In the genomic region with DNA sequence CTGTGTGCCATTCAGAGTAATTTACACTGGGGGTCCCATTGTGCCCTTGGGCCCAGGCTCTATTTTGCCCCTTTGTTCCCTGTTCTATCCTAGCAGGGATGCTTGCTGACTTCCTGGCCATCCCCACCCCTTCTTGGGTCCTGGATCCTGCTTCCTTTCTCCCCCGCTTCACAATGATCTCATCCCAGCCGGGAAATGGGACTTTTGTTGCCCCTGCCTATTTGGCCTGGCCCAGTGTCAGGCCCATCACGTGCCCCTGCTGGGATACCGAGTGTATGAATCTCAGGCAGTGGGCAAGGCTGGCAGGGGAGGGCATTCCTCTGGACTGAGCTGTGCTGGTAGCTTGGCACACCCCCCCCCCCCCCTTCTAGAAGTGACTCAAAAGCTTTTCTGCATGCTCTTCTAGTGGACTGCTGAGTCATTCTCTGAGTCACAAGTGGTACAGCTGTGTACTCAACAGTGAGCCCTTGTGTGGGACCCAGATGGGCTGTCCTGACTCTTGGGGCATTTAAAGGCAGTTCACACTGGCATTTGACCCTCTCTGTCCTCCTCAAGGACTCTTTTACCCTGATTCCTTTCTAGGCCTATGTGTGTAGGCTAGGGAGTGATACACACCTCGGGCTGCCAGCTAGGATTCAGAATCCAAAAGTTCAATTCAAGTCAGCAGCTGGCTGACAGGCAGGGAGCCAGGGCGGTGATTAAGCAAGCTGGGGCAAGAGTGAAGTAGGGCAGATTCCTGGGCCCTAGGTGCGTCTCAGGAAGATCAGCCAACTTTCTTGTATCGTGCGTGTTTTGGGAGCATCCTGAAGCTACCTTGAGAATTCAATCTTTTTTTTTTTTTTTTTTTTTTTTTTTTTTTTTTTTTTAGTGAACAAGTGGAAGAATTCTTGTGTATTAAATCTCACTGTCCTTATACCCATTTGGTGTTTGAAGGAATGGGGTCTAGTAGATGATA, we compare ENCODE assay signal across 8 mouse cellular contexts.
A peak's percentile ranks its signal among the peaks of the same experiment; 100 is the strongest.
DNase-seq lines count a peak whose midpoint lies in the region; ATAC-seq and TF ChIP-seq lines count a peak whose summit lies in the region.

No protein-coding gene starts in this region.

- no peak for TF ChIP-seq CTCF in bone marrow macrophage, adult 2 months (IDR thresholded peaks at IDR 0.05; ENCODE audit: low read depth, low read length)

- H3K9ac ChIP-seq in hindbrain, embryonic 15.5 days = no peak overlapping the region
- no peak overlapping the region for H3K9ac ChIP-seq in forebrain, embryonic 14.5 days (ENCODE audit: low read length)

- no peaks in the 10 kb centered on the region for H3K9me3 ChIP-seq in hindbrain, embryonic 15.5 days
- no peaks in the 10 kb centered on the region for H3K9me3 ChIP-seq in hindbrain, embryonic 10.5 days
- no peaks in the 10 kb centered on the region for H3K9me3 ChIP-seq in forebrain, embryonic 14.5 days (replicated peaks; ENCODE audit: control insufficient read depth, low read length)

- peak; percentile 88 for ATAC-seq in hindbrain, embryonic 15.5 days (ENCODE audit: low FRiP score, low read depth)
- ATAC-seq in forebrain, embryonic 14.5 days = peak; percentile 48

- no peak overlapping the region for H3K27ac ChIP-seq in hindbrain, embryonic 15.5 days (replicated peaks)
- no peak overlapping the region for H3K27ac ChIP-seq in hindbrain, embryonic 10.5 days
- peak overlapping the region; percentile 9; the same call in 1 of the 2 replicates for H3K27ac ChIP-seq in bone marrow macrophage, adult 2 months (ENCODE audit: insufficient read depth, low read depth, low read length)
- no peak overlapping the region for H3K27ac ChIP-seq in forebrain, embryonic 14.5 days (ENCODE audit: low read depth, low read length)

- WGBS in hindbrain, embryonic 15.5 days = 57% methylated on average over 9 of the region's 9 CpGs
- WGBS in hindbrain, embryonic 10.5 days = 73% methylated on average over 9 of the region's 9 CpGs
- 70% methylated on average over 9 of the region's 9 CpGs for WGBS in forebrain, embryonic 14.5 days

- H3K4me1 ChIP-seq in hindbrain, embryonic 15.5 days (replicated peaks) = peaks cover 4% of the 10 kb centered on the region; the same call in 1 of the 2 replicates
- peaks cover 5% of the 10 kb centered on the region for H3K4me1 ChIP-seq in hindbrain, embryonic 10.5 days (replicated peaks)
- H3K4me1 ChIP-seq in bone marrow macrophage, adult 2 months (ENCODE audit: control insufficient read depth, insufficient read depth, low read length) = peaks cover 21% of the 10 kb centered on the region
- no peaks in the 10 kb centered on the region for H3K4me1 ChIP-seq in forebrain, embryonic 14.5 days (ENCODE audit: control insufficient read depth, insufficient read depth, low read length)

- TF ChIP-seq POLR2A in bone marrow macrophage, adult 2 months (IDR thresholded peaks at IDR 0.05; ENCODE audit: borderline replicate concordance, low read depth, low read length) = no peak

- no peak overlapping the region for H3K4me2 ChIP-seq in hindbrain, embryonic 15.5 days
- H3K4me2 ChIP-seq in forebrain, embryonic 14.5 days (ENCODE audit: low read length) = no peak overlapping the region

- H3K36me3 ChIP-seq in hindbrain, embryonic 15.5 days = no peaks in the 10 kb centered on the region
- H3K36me3 ChIP-seq in hindbrain, embryonic 10.5 days = no peaks in the 10 kb centered on the region
- no peaks in the 10 kb centered on the region for H3K36me3 ChIP-seq in forebrain, embryonic 14.5 days (ENCODE audit: control insufficient read depth, insufficient read depth, low read length)

- intact Hi-C loops in heart, postnatal 10 days (cut with DNase I) = no loop called here

- DNase-seq in hindbrain, embryonic 10.5 days (ENCODE audit: low spot score) = no peak
- DNase-seq in forebrain, embryonic 14.5 days (ENCODE audit: low spot score) = peak; percentile 17
- peak; percentile 75 to 80 for DNase-seq in heart, postnatal 10 days
- peak; percentile 91 for DNase-seq in layer of hippocampus, adult 9-11 months
- DNase-seq in lung, postnatal 10 days = peak; percentile 66
- DNase-seq in urinary bladder, postnatal 14 days (ENCODE audit: low spot score) = peak; percentile 83

- H3K4me3 ChIP-seq in hindbrain, embryonic 15.5 days = no peak overlapping the region
- no peak overlapping the region for H3K4me3 ChIP-seq in hindbrain, embryonic 10.5 days
- no peak overlapping the region for H3K4me3 ChIP-seq in bone marrow macrophage, adult 2 months (ENCODE audit: insufficient read depth, low read length)
- H3K4me3 ChIP-seq in forebrain, embryonic 14.5 days (ENCODE audit: low read depth, low read length) = no peak overlapping the region

- no peaks in the 10 kb centered on the region for H3K27me3 ChIP-seq in hindbrain, embryonic 15.5 days
- H3K27me3 ChIP-seq in hindbrain, embryonic 10.5 days (ENCODE audit: insufficient read depth, poor library complexity, severe bottlenecking) = no peaks in the 10 kb centered on the region
- no peaks in the 10 kb centered on the region for H3K27me3 ChIP-seq in forebrain, embryonic 14.5 days (replicated peaks; ENCODE audit: control insufficient read depth, insufficient read depth, low read length)
